Mouse (Mus musculus): ENCODE measurements around the gene A4galt. TPM values are rescaled to one million over a fixed set of nuclear protein-coding genes. Genes with fewer than 3 reads are reported as not detected.

A4galt gene
- total and polyA plus RNA-seq, 3 experiments: 11.2 to 23.6 (median 15.9) TPM

DNA sequence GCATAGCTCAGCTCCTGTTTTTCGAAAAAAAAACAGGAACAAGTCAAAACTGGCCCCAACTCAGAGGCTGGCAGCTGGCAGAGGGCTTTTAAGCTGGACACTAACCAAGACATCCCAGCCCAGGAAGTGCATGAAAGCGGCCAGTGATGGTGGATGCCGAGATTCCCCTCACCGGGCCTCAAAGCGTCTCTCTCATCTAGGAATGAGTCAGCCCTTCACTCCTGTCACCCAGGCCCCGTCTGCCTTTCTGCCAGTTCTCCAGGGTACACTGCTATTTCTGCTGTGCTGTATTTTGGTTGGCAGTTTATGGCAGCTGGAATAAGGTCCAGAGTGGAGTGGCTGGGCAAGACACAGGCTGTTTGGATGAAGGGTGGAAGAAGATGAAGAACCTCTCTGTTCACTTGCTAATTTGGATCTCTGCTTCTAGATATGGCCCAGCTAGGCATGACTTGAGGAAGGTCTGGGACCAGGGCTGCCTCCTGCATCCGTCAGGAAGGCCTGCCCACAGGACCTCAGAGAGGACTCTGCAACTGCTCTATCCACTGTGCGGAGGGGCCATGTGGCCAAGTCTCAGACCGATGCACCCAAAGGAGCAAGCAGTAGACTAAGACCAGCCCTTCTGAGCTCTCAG, 27.3 kb downstream of the A4galt start:
- Histone ChIP-seq H3K36me3 (replicated peaks in 1 of 2; ENCODE audit: control insufficient read depth in 1 of 2, insufficient read depth in 1 of 2, low read length in 1 of 2) (peaks cover 13 to 35% of the 10 kb centered on the region in 2 experiments), H3K27ac (ENCODE audit: insufficient read depth, low read depth) (peak overlapping the region; percentile 74), H3K4me3 (replicated peaks in 1 of 3; ENCODE audit: low read depth in 2 of 3, low read length in 2 of 3, poor library complexity in 1 of 3) (no peak overlapping the region), H3K4me1 (ENCODE audit: control insufficient read depth in 1 of 2, insufficient read depth in 2 of 2) (peaks cover 27 to 55% of the 10 kb centered on the region in 2 experiments), H3K79me2 (replicated peaks; ENCODE audit: control insufficient read depth, extremely low read depth, insufficient read depth, poor library complexity, severe bottlenecking) (no peaks in the 10 kb centered on the region), H3K9me3 (replicated peaks; ENCODE audit: low read length) (peaks cover 6% of the 10 kb centered on the region), H3K27me3 (replicated peaks) (no peaks in the 10 kb centered on the region), H3K9ac (ENCODE audit: insufficient read depth, low read depth) (peak overlapping the region; percentile 30; the same call in 1 of the 2 replicates), H3K4me2 (ENCODE audit: insufficient read depth, low read depth, poor library complexity, severe bottlenecking) (peak overlapping the region; percentile 38)
- TF ChIP-seq NELFE (IDR thresholded peaks at IDR 0.05; ENCODE audit: low read depth, low read length) (no peak), POLR2A (IDR thresholded peaks at IDR 0.05; ENCODE audit: low read depth, low read length) (no peak), POLR2AphosphoS2 (IDR thresholded peaks at IDR 0.05; ENCODE audit: low read depth, low read length) (no peak), HCFC1 (IDR thresholded peaks at IDR 0.05; ENCODE audit: low read depth, low read length) (no peak), ZC3H11A (IDR thresholded peaks at IDR 0.05; ENCODE audit: low read depth, low read length) (no peak), NRF1 (IDR thresholded peaks at IDR 0.05; ENCODE audit: low read depth, low read length) (no peak), ELF1 (IDR thresholded peaks at IDR 0.05; ENCODE audit: low read depth, low read length) (peak; percentile 74), ZMIZ1 (IDR thresholded peaks at IDR 0.05; ENCODE audit: low read depth, low read length) (no peak; the same call in 1 of the 2 replicates), ZNF384 (IDR thresholded peaks at IDR 0.05; ENCODE audit: low read depth, low read length) (no peak), IRF4 (IDR thresholded peaks at IDR 0.05; ENCODE audit: low read depth, low read length) (peak; percentile 95), MYC (IDR thresholded peaks at IDR 0.05; ENCODE audit: low read depth, low read length) (0 out of 2 replicates have a peak, but pooled peaks have one; percentile 13), CHD2 (IDR thresholded peaks at IDR 0.05; ENCODE audit: low read length) (peak; percentile 62; the same call in 1 of the 2 replicates), CTCF (conservative IDR thresholded peaks at IDR 0.05 in 1 of 2, IDR thresholded peaks at IDR 0.05 in 1 of 2; ENCODE audit: low read depth in 2 of 2, low read length in 2 of 2) (no peak), MAZ (IDR thresholded peaks at IDR 0.05; ENCODE audit: low read depth, low read length) (peak; percentile 63; the same call in 1 of the 2 replicates), SMC3 (IDR thresholded peaks at IDR 0.05; ENCODE audit: low read depth, low read length) (no peak), UBTF (IDR thresholded peaks at IDR 0.05; ENCODE audit: low read depth, low read length) (no peak), ZKSCAN1 (IDR thresholded peaks at IDR 0.05; ENCODE audit: borderline replicate concordance, low read depth, low read length) (no peak), SIN3A (IDR thresholded peaks at IDR 0.05; ENCODE audit: low read length) (no peak), USF2 (conservative IDR thresholded peaks at IDR 0.05; ENCODE audit: low read depth, low read length) (no peak), KAT2A (IDR thresholded peaks at IDR 0.05; ENCODE audit: insufficient replicate concordance, low read length) (no peak), USF1 (IDR thresholded peaks at IDR 0.05; ENCODE audit: low read depth, low read length) (no peak), PAX5 (IDR thresholded peaks at IDR 0.05; ENCODE audit: low read length) (no peak), JUND (conservative IDR thresholded peaks at IDR 0.05; ENCODE audit: low read depth, low read length) (peak; percentile 74), MAX (IDR thresholded peaks at IDR 0.05; ENCODE audit: low read length) (no peak), GABPA (IDR thresholded peaks at IDR 0.05; ENCODE audit: insufficient replicate concordance, low read depth, low read length) (no peak), TCF12 (IDR thresholded peaks at IDR 0.05; ENCODE audit: low read depth, low read length) (peak; percentile 55; the same call in 1 of the 2 replicates), JUN (IDR thresholded peaks at IDR 0.05; ENCODE audit: insufficient read depth, low read depth, low read length) (peak; percentile 67), ETS1 (conservative IDR thresholded peaks at IDR 0.05; ENCODE audit: low read depth, low read length) (peak; percentile 48; the same call in 1 of the 2 replicates), RAD21 (IDR thresholded peaks at IDR 0.05; ENCODE audit: low read depth, low read length) (no peak; the same call in 1 of the 2 replicates), BHLHE40 (IDR thresholded peaks at IDR 0.05; ENCODE audit: low read depth, low read length) (peak; percentile 61), MAFK (IDR thresholded peaks at IDR 0.05; ENCODE audit: insufficient replicate concordance, low read length) (no peak), TBP (conservative IDR thresholded peaks at IDR 0.05; ENCODE audit: low read depth, low read length) (0 out of 2 replicates have a peak, but pooled peaks have one; percentile 36), EP300 (IDR thresholded peaks at IDR 0.05; ENCODE audit: low read length) (peak; percentile 84), E2F4 (IDR thresholded peaks at IDR 0.05; ENCODE audit: insufficient replicate concordance, low read depth, low read length) (no peak), RCOR1 (conservative IDR thresholded peaks at IDR 0.05; ENCODE audit: low read depth, low read length) (0 out of 2 replicates have a peak, but pooled peaks have one; percentile 41), MXI1 (IDR thresholded peaks at IDR 0.05; ENCODE audit: low read depth, low read length) (peak; percentile 26; the same call in 1 of the 2 replicates), CHD1 (IDR thresholded peaks at IDR 0.05; ENCODE audit: low read depth, low read length) (no peak), MEF2A (IDR thresholded peaks at IDR 0.05; ENCODE audit: borderline replicate concordance, low read depth, low read length) (peak; percentile 42; the same call in 1 of the 2 replicates)
- in situ Hi-C loops (cut with MboI; ENCODE audit: low pct_ligation_motif_present, low pct_unique_long_range_greater_than_20kb, low sequenced_read_pairs): loop anchor here (25.0 kb wide), 2 partner anchors 288 to 412 kb away; partner anchors contain the start of gene Ttll1
- dilution Hi-C loops (cut with MboI; ENCODE audit: extremely low pct_ligation_motif_present, extremely low pct_unique_long_range_greater_than_20kb, low sequenced_read_pairs): no loop called here
- DNase-seq (ENCODE audit: extremely low read depth): peak; percentile 64

All from CH12.LX (cell line).